Mouse (Mus musculus) brain, embryonic 14.5 days (tissue): ENCODE measurements around the gene Nme3.

Source experiments
- CTCF ChIP-seq: fragments of 200-500 bp; IDR thresholded peaks from 2 replicates; pipeline ENCODE4 v1.5.1; 2012; ENCODE audit warnings: inconsistent platforms, mild to moderate bottlenecking, moderate library complexity, borderline replicate concordance; ENCODE audit not compliant: insufficient read depth, insufficient read length; ENCODE audit errors: extremely low read depth
- POLR2A ChIP-seq: fragments of 200-500 bp; IDR thresholded peaks from 2 replicates; pipeline ENCODE4 v1.6.1; 2012; ENCODE audit warnings: mild to moderate bottlenecking, inconsistent platforms, borderline replicate concordance; ENCODE audit not compliant: poor library complexity, insufficient read depth, insufficient read length, severe bottlenecking; ENCODE audit errors: extremely low read depth

DNA sequence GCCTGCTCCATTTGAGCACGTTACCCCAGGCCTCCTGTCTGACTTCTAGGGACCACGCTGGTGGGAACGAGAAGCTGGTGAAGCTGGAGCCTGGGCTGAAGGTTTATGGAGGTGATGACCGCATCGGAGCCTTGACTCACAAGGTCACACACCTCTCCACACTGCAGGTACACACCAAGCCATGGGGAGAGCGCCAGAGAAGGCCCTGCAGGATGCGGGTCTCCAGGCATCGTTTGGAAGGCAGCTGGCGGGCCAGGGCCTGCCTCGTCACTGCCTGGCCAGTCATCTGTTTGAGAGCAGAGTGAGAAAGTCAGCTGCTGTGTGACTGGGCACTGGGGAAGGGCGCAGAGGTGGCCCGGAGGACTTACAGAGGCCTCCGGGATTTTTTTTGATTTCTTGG is 39.7 kb upstream of the Nme3 start:
- TF ChIP-seq CTCF (no peak), POLR2A (no peak)
